ENCODE assay signal across 19 mouse cellular contexts in the genomic region with DNA sequence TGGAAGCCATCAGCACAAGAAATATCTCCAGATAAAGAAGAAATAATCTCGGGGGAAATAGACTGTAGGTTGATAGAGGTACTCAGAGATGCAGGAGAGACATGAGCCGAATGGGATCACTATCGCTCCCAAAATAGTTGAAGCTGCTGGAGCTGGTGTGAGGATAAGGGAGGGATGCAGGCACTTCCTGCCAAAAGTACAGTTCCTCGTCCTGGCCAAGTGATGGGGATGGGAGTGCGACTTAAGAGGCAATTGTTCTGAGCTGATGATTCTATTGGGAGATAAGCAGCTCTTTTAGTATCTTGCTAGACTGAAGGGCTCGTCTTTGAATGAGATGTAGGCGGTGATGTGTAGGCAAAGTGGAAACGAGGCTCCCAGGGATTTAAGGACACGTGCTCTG. TPM values are rescaled to one million over a fixed set of nuclear protein-coding genes. Genes with fewer than 3 reads are reported as not detected.
"Had no signal": no experiment of that assay in that cellular context is flagged by ENCODE, and none has a peak within 500 bp of the region (broad histone marks: within the 10 kb centered on the region; RNA-seq: fewer than 3 reads in every experiment).

No protein-coding gene starts in this region.

- ATAC-seq: midbrain, embryonic 16.5 days had no signal

- H3K4me3 ChIP-seq: midbrain, embryonic 10.5 days; midbrain, embryonic 12.5 days; myocyte; neural tube, embryonic 12.5 days; stomach, embryonic 15.5 days had no signal

- H3K36me3 ChIP-seq: midbrain, embryonic 10.5 days; midbrain, embryonic 12.5 days; neural tube, embryonic 12.5 days; stomach, embryonic 15.5 days had no signal

- H3K4me1 ChIP-seq: midbrain, embryonic 12.5 days; neural tube, embryonic 12.5 days; stomach, embryonic 15.5 days had no signal

- H3K27ac ChIP-seq: liver, embryonic 14.5 days; midbrain, embryonic 10.5 days; midbrain, embryonic 12.5 days; neural tube, embryonic 12.5 days; stomach, embryonic 15.5 days; stomach, postnatal 0 days had no signal

- H3K27me3 ChIP-seq: midbrain, embryonic 12.5 days; neural tube, embryonic 12.5 days; stomach, embryonic 15.5 days had no signal

- DNase-seq: lung, adult 18-20 months; lung, embryonic 14.5 days; lung, postnatal 10 days; lung, postnatal 4 days; midbrain, embryonic 14.5 days; retina, postnatal 1 day; right cerebral cortex, postnatal 14 days; thymus, adult 18-20 months; thymus, postnatal 14 days; thymus, postnatal 36 days had no signal

- H3K9me3 ChIP-seq: midbrain, embryonic 10.5 days; midbrain, embryonic 12.5 days; neural tube, embryonic 12.5 days; stomach, embryonic 15.5 days had no signal

RNA-seq across cellular contexts. Expression of gene Nnmt, which starts 4.1 kb away (rescaled TPM):
- total RNA-seq: megakaryocyte-erythroid progenitor cell, adult 5-6 weeks had no signal
